ENCODE assay signal across 8 mouse cellular contexts in genomic region chr2:103796211-103796860, GRCm38 (mm10). TPM values are rescaled to one million over a fixed set of nuclear protein-coding genes. Genes with fewer than 3 reads are reported as not detected.
DNase-seq lines count a peak whose midpoint lies in the region; ATAC-seq and TF ChIP-seq lines count a peak whose summit lies in the region.

No protein-coding gene starts in this region.

- H3K4me1 ChIP-seq in embryonic facial prominence, embryonic 11.5 days (ENCODE audit: control insufficient read depth, insufficient read depth, low read length): no peaks in the 10 kb centered on the region
- H3K4me1 ChIP-seq in heart, adult 2 months (ENCODE audit: control insufficient read depth, insufficient read depth, low read length): no peaks in the 10 kb centered on the region; the same call in 1 of the 2 replicates
- peaks cover 21% of the 10 kb centered on the region for H3K4me1 ChIP-seq in midbrain, embryonic 16.5 days (ENCODE audit: control insufficient read depth, insufficient read depth, low read length)

- H3K27ac ChIP-seq in embryonic facial prominence, embryonic 11.5 days (replicated peaks; ENCODE audit: low read depth, low read length): peak overlapping the region; percentile 100
- peak overlapping the region; percentile 99 for H3K27ac ChIP-seq in heart, adult 2 months
- H3K27ac ChIP-seq in midbrain, embryonic 16.5 days (ENCODE audit: low read length): peak overlapping the region; percentile 100

- no peaks in the 10 kb centered on the region; the same call in 1 of the 2 replicates for H3K79me2 ChIP-seq in heart, adult 2 months (replicated peaks; ENCODE audit: control insufficient read depth, insufficient read depth, low read length)

- peak; percentile 52 for DNase-seq in gastrocnemius, adult 18-20 months (ENCODE audit: low spot score)
- no peak for DNase-seq in gastrocnemius, postnatal 25 days
- peak; percentile 52 for DNase-seq in embryonic facial prominence, embryonic 11.5 days (ENCODE audit: low spot score)
- DNase-seq in heart, adult 2 months: peak in 1 of 2 experiments; percentile 70
- DNase-seq in kidney, adult 9 months: peak; percentile 70
- DNase-seq in liver: peak; percentile 81
- peak; percentile 51 to 63 for DNase-seq in spleen, postnatal 14 days (ENCODE audit: low spot score in 2 of 2)

- H3K27me3 ChIP-seq in embryonic facial prominence, embryonic 11.5 days (ENCODE audit: control insufficient read depth, insufficient read depth, low read length): no peaks in the 10 kb centered on the region
- no peaks in the 10 kb centered on the region for H3K27me3 ChIP-seq in heart, adult 2 months (ENCODE audit: control insufficient read depth, insufficient read depth, low read length)
- no peaks in the 10 kb centered on the region for H3K27me3 ChIP-seq in midbrain, embryonic 16.5 days (ENCODE audit: control insufficient read depth, insufficient read depth, low read depth, low read length)

- peak overlapping the region; percentile 46 for H3K4me2 ChIP-seq in embryonic facial prominence, embryonic 11.5 days (ENCODE audit: low read depth, low read length)
- H3K4me2 ChIP-seq in midbrain, embryonic 16.5 days (ENCODE audit: low read length): peak overlapping the region; percentile 75

- peak; percentile 45; the same call in 1 of the 2 replicates for ATAC-seq in embryonic facial prominence, embryonic 11.5 days (replicated peaks; ENCODE audit: insufficient number of reproducible peaks, low FRiP score, low TSS enrichment, low read depth)
- ATAC-seq in midbrain, embryonic 16.5 days: peak; percentile 64

- WGBS in embryonic facial prominence, embryonic 11.5 days: under 1% methylated on average over 42 of the region's 42 CpGs
- under 1% methylated on average over 42 of the region's 42 CpGs for WGBS in heart, adult 2 months
- WGBS in midbrain, embryonic 16.5 days: under 1% methylated on average over 42 of the region's 42 CpGs

- no peak for TF ChIP-seq POLR2A in heart, adult 2 months (IDR thresholded peaks at IDR 0.05; ENCODE audit: insufficient read depth, low read depth, low read length)

- no peak for TF ChIP-seq CTCF in heart, adult 2 months (IDR thresholded peaks at IDR 0.05)

- no peaks in the 10 kb centered on the region for H3K36me3 ChIP-seq in embryonic facial prominence, embryonic 11.5 days (replicated peaks; ENCODE audit: control insufficient read depth, insufficient read depth, low read depth, low read length)
- H3K36me3 ChIP-seq in heart, adult 2 months (ENCODE audit: control insufficient read depth, insufficient read depth, low read length): peaks cover 19% of the 10 kb centered on the region
- no peaks in the 10 kb centered on the region; the same call in 1 of the 2 replicates for H3K36me3 ChIP-seq in midbrain, embryonic 16.5 days (ENCODE audit: control insufficient read depth, insufficient read depth, low read length)

- H3K4me3 ChIP-seq in embryonic facial prominence, embryonic 11.5 days (ENCODE audit: low read depth, low read length): peak overlapping the region; percentile 97
- peak overlapping the region; percentile 92 for H3K4me3 ChIP-seq in heart, adult 2 months
- peak overlapping the region; percentile 99 for H3K4me3 ChIP-seq in midbrain, embryonic 16.5 days (ENCODE audit: low read depth, low read length)

- intact Hi-C loops in heart, adult 2 months (cut with DNase I): loop anchor here (5.0 to 10.0 kb wide), 4 partner anchors 51 to 312 kb away; partner anchors contain the start of genes Abtb2 and Cat

- no peak for TF ChIP-seq EP300 in heart, adult 2 months (IDR thresholded peaks at IDR 0.05; ENCODE audit: insufficient read depth, low read depth, low read length)

- H3K9ac ChIP-seq in embryonic facial prominence, embryonic 11.5 days (replicated peaks; ENCODE audit: low read length): peak overlapping the region; percentile 99
- H3K9ac ChIP-seq in heart, adult 2 months (ENCODE audit: low read depth, low read length): peak overlapping the region; percentile 85
- peak overlapping the region; percentile 98 for H3K9ac ChIP-seq in midbrain, embryonic 16.5 days (ENCODE audit: low read depth, low read length)

- H3K9me3 ChIP-seq in embryonic facial prominence, embryonic 11.5 days (replicated peaks; ENCODE audit: control insufficient read depth, low read length): no peaks in the 10 kb centered on the region
- no peaks in the 10 kb centered on the region for H3K9me3 ChIP-seq in midbrain, embryonic 16.5 days (replicated peaks; ENCODE audit: control insufficient read depth, low read length, poor library complexity, severe bottlenecking)

RNA-seq across cellular contexts. Expression of gene Caprin1, which starts 1.1 kb away (rescaled TPM):
- 10 to 100 TPM; 92.9 to 94.5 TPM for total RNA-seq in gastrocnemius, adult 18-20 months (2021)
- 100 to 1,000 TPM; 108 to 110 TPM for total RNA-seq in gastrocnemius, postnatal 25 days (2021)
- 622 and 665 TPM in 2 replicates for polyA plus RNA-seq in embryonic facial prominence, embryonic 11.5 days (2014; fragmentation: Nextera tagmentation; extraction: Ambion mirVana)
- total RNA-seq in heart, adult 2 months (2021): 100 to 1,000 TPM; 190 to 204 TPM
- 56.1 and 94.6 TPM in 2 replicates for polyA plus RNA-seq in heart, adult 2 months (2012; rRNA removed)
- polyA plus RNA-seq in midbrain, embryonic 16.5 days (2015; fragmentation: Nextera tagmentation; extraction: Ambion mirVana): 337 and 370 TPM in 2 replicates

RNA-seq across cellular contexts. Expression of gene Nat10, which starts 35.3 kb away (rescaled TPM):
- total RNA-seq in gastrocnemius, adult 18-20 months (2021): 10 to 100 TPM; 14.3 to 17.3 TPM
- total RNA-seq in gastrocnemius, postnatal 25 days (2021): 10 to 100 TPM; 14.7 to 15.3 TPM
- polyA plus RNA-seq in embryonic facial prominence, embryonic 11.5 days (2014; fragmentation: Nextera tagmentation; extraction: Ambion mirVana): 20.8 and 23.9 TPM in 2 replicates
- 10 to 100 TPM; 14.0 to 14.2 TPM for total RNA-seq in heart, adult 2 months (2021)
- polyA plus RNA-seq in heart, adult 2 months (2012; rRNA removed): 26.1 and 30.4 TPM in 2 replicates
- 20.0 and 20.2 TPM in 2 replicates for polyA plus RNA-seq in midbrain, embryonic 16.5 days (2015; fragmentation: Nextera tagmentation; extraction: Ambion mirVana)
